Mouse (Mus musculus) embryonic fibroblast, embryonic 13.5 days (primary cell): Measurements from ENCODE around the gene Sfxn3. TPM values are rescaled to one million over a fixed set of nuclear protein-coding genes. Genes with fewer than 3 reads are reported as not detected.

Experiments used
- H3K27ac ChIP-seq: 2 replicates; pipeline ENCODE4 v1.5.1; 2012; ENCODE audit warnings: low read length, control low read depth, inconsistent platforms; ENCODE audit not compliant: insufficient read depth
- H3K4me1 ChIP-seq: 2 replicates; pipeline ENCODE4 v1.6.1; 2011; ENCODE audit warnings: low read length; ENCODE audit not compliant: control insufficient read depth, insufficient read depth
- H3K4me3 ChIP-seq: 2 replicates; pipeline ENCODE4 v1.5.1; 2011; ENCODE audit warnings: mild to moderate bottlenecking, control low read depth, low read length; ENCODE audit not compliant: insufficient read depth
- CTCF ChIP-seq: IDR thresholded peaks from 2 replicates; pipeline ENCODE4 v1.5.1; 2011; ENCODE audit warnings: mild to moderate bottlenecking, control low read depth, low read length, moderate library complexity, borderline replicate concordance; ENCODE audit not compliant: insufficient read depth
- POLR2A ChIP-seq: IDR thresholded peaks from 2 replicates; pipeline ENCODE4 v1.6.1; 2011; ENCODE audit warnings: low read depth, mild to moderate bottlenecking, control low read depth, low read length, moderate library complexity
- polyA plus RNA-seq: library from polyadenylated mRNA; stranded (reverse); fragments of >200 nt; gene quantifications from 2 replicates; pipeline ENCODE4 v1.2.4, GENCODE M21; 2011; ENCODE audit warnings: low read depth; ENCODE audit not compliant: missing spikeins, insufficient read length

Sfxn3 gene
- polyA plus RNA-seq, 1 experiment = 96.8 TPM

DNA sequence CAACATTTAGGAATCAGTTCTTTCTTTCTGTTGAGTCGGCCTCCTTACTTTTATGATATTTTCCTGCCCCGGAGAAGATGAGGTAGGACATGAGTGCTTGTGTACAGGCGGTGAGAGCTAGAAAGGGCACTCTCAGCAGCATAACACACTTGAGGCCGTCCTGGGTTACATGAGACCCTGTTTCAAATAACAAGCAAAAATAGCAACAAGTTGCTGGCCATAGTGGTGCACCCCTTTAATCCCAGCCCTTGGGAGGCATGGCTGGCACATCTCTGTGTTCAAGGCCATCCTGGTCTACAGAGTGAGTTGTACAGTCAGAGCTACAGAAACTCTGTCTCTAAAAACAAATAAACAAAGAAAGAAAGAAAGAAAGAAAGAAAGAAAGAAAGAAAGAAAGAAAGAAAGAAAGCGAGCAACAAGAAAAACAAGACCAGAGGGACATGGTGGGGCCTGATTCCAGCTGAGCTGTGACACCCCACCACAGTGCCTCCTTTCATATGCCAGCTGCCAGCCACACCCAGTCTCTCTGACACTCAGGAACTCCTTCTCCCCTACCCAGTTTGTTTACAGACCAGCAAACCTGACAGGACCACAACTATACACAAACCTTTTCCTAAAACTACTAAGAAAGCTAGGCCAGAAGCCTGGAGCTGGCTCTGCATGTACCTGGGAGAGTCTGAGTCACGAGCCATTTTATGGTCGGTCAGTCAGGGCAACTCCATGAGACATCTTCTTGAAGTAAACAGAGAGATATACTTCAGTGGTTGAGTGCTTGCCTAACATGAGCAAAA, 9.8 kb downstream of the Sfxn3 start:
- H3K4me3 ChIP-seq = no peak overlapping the region
- peak overlapping the region; percentile 94 for H3K27ac ChIP-seq
- TF ChIP-seq POLR2A (no peak; the same call in 1 of the 2 replicates), CTCF (no peak)
- peaks cover 13% of the 10 kb centered on the region for H3K4me1 ChIP-seq

DNA sequence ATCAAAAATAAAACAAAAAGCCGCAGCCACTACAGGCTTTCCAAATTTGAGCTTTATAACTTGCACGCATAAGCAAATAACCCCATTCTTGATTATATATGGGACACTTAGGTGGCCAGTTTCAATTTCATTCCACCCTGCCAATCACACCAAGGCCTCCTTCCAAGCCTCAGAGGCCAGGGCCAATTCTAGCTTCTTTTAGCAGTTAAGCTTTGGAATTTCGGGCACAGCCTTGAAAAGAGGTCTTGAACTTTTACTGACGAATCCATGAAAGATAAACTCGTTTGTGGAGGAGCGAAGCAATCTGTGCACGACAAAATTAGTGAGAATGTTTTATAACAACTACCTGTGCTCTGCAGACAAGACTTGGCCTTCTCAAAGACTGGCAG, 10.4 kb downstream of the Sfxn3 start:
- peak overlapping the region; percentile 94 for H3K27ac ChIP-seq
- no peak; the same call in 1 of the 2 replicates for TF ChIP-seq POLR2A
- TF ChIP-seq CTCF = no peak
- H3K4me1 ChIP-seq = peaks cover 13% of the 10 kb centered on the region
- peak overlapping the region; percentile 30 for H3K4me3 ChIP-seq

DNA sequence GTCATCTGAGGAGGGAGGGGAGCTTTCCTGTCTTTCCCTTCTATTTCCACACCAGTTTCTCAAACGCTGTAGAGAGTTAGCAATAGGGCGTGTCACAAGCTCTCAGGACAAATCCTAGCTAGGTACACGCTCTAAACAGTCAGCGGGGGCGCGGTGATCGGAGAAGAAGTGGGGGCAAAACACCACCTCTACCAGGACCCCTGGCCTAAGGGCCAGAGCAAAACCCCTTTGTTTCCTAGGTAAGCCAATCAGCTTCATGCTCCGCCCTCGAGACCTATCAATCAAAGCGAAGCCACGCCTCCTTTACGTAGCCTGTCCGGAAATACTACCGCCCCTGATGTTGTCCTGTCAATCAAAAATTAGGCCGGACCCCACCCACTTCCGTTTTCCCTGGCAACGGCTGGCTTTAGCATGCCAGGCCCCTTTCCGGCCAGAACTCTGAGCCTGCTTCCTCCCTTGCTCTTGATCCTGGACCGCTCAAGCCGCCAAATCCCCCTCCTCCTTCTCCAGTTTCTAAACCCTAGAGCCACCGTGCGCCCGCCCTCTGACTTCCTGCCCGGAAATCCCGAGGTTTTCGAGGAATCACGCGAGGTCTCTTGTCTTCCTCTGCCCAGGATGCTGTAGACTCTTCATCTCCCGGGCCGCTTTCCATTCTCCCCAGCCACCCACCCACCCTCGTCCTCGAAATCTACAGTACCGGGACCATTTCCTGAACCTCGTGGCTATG, 11.0 kb downstream of the Sfxn3 start:
- Histone ChIP-seq H3K27ac (peak overlapping the region; percentile 94), H3K4me3 (peak overlapping the region; percentile 80), H3K4me1 (peaks cover 13% of the 10 kb centered on the region)
- TF ChIP-seq CTCF (no peak), POLR2A (peak; percentile 81)

DNA sequence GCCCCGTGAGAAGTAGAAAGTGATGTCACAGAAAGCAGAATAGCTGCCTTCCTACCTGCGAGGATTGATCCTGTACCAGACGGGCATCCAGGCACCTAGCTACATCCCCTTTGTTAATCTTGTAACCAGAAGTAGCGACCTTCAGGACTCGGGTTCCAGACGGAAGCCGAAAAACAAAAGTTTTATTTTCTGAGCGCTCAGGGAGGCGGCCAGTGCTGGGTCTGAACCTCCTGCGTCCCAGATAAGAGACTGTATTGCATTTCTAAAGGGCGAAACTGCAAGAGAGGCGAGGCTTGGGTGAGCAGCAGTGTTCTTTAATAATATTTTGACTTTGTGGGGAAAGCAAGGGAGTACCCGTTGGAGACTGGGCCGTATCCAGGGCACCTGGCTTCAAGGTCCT, 11.5 kb downstream of the Sfxn3 start:
- Histone ChIP-seq H3K27ac (peak overlapping the region; percentile 94), H3K4me1 (peaks cover 13% of the 10 kb centered on the region), H3K4me3 (peak overlapping the region; percentile 80)
- TF ChIP-seq CTCF (no peak), POLR2A (no peak)

DNA sequence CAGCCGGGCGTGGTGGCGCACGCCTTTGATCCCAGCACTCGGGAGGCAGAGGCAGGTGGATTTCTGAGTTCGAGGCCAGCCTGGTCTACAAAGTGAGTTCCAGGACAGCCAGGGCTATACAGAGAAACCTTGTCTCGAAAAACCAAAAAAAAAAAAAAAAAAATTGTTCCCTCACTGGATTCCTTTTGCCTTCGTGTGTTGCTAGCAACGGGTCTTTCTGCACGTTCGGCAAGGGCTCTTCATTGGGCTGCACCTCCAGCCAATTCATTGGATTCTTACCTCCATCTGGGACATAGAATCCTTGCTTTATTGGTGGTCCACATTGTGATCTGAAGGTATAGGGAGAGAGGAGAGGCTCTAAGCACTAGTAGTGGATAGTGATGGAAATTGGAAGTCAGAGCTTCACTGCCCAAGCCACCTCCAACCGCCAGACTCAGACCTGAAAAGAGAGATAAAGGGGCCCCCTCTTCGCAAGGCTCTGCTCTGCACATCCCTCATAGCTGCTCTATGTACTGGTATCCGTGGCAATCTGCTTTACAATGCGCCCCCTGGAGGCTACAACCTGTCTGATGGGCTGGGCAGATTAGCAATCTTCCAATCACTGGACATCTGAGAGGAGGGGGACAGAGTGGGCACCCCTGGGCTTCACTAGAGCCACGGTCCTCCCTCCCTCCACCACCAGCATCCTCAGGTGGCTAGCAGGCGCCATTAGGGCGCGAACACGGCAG, 16.4 kb downstream of the Sfxn3 start:
- TF ChIP-seq CTCF (peak; percentile 54), POLR2A (no peak)
- Histone ChIP-seq H3K27ac (no peak overlapping the region), H3K4me3 (no peak overlapping the region), H3K4me1 (no peaks in the 10 kb centered on the region)

DNA sequence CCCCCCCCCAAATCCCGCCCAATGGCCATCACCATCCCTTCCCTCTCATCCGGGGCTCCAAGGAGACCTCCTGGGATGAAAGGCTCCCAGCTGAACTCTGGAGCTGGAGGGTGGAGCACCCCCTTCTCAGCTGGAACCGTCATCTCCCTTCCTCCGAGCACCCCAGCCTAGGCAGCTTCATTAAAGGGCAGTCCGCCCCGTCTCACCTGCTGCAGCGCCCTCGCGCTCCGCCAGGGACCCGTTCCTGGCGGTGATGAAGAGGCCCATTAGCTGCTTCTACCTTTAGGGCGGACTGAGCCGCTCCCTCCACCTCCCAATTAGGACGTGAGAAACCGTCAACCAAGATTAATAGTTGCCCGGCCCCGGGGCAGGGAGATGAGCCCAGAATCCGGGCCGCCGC, 17.9 kb downstream of the Sfxn3 start:
- no peak overlapping the region for H3K27ac ChIP-seq
- H3K4me1 ChIP-seq = no peaks in the 10 kb centered on the region
- no peak for TF ChIP-seq CTCF
- no peak for TF ChIP-seq POLR2A
- H3K4me3 ChIP-seq = no peak overlapping the region

DNA sequence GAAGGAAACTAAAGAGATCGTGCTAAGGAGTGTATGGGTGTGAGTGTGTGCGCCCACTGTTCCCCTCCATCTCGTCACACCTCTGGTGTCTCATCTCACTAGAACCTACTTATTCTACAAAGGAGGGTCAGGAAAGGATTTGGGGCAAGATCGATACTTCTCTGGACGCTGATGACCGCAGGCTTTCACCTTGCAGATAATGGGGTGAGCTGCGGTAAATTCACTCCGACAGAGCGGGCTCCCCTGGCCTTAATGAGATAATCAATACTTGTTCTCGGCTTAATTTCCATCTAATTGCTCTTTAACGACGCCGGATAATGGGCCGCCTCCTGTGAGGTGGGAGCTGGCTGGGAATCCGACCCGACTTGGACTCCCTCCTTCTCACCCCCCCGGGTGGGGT, 19.9 kb downstream of the Sfxn3 start:
- Histone ChIP-seq H3K27ac (no peak overlapping the region), H3K4me1 (no peaks in the 10 kb centered on the region), H3K4me3 (no peak overlapping the region)
- no peak for TF ChIP-seq CTCF
- no peak for TF ChIP-seq POLR2A

DNA sequence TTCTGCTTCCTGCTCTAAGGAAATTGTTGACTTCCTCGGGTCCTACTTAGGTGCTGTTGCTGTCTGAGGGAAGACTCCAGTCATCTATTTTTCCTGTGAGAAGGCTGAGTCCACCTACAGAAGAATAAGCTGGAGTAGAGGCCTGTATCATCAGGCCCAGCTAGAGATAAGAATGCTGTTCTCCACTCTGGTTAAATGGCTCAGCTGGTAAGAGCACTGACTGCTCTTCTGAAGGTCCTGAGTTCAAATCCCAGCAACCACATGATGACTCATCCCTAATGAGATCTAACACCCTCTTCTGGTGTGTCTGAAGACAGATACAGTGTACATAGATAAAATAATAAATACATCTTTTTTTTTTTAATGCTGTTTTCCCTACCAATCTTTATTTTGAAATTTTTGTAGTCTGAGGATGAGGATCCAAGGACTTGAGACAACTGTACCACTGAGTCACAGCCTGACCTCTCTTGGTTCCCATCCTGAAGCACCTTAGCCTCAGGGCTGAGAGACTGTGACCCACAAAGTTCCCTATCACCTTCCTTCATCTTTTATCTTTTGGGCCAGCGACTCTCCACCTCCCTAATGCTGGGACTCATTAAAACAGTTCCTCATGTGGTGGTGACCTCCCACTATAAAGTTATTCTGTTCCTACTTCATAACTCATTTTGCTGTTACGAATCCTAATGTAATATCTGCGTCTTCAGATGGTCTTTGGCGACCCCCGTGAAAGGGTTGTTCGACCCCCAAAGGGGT, 20.6 kb downstream of the Sfxn3 start:
- H3K27ac ChIP-seq = no peak overlapping the region
- H3K4me1 ChIP-seq = no peaks in the 10 kb centered on the region
- TF ChIP-seq CTCF (no peak), POLR2A (no peak)
- H3K4me3 ChIP-seq = no peak overlapping the region

DNA sequence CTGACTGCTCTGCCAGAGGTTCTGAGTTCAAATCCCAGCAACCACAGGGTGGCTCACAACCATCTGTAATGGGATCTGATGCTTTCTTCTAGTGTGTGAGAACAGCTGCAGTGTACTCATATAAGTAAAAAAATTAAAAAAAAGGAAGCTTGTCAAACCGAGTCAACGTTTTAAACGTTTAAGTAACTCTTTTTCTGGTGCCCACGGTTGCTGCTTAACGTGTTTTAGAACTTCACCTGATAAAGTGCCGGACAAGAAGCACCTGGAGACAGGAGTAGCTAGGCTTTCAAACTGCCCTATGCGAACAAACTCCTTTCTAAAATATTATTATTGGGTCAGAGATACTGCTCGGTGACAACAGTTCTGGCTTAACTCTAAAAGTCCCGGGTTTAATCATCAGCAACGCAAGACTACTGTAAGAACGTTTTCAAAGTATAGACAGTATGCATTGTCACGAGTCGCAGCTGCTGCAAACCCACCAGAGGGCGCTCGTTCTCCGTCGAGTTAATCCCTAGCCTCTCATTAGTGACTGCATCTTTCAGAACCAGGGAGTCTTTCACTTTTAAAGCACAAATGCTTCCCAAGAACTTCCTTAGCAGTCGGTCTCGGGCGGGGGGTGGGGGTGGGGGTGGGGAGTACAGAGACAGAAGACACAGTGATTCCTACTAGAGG, 26.7 kb downstream of the Sfxn3 start:
- Histone ChIP-seq H3K27ac (no peak overlapping the region), H3K4me3 (peak overlapping the region; percentile 67), H3K4me1 (no peaks in the 10 kb centered on the region; the same call in 1 of the 2 replicates)
- TF ChIP-seq POLR2A (0 out of 2 replicates have a peak, but pooled peaks have one; percentile 21), CTCF (peak; percentile 78; the same call in 1 of the 2 replicates)
